Mouse (Mus musculus) common myeloid progenitor, adult 5-6 weeks (primary cell): ENCODE results near the gene Ncl. TPM values are rescaled to one million over a fixed set of nuclear protein-coding genes. Genes with fewer than 3 reads are reported as not detected.

Experiments
- ATAC-seq: replicated peaks from 2 replicates; pipeline ENCODE4 v1.8.0; 2016; ENCODE audit warnings: low read depth, mild to moderate bottlenecking, moderate TSS enrichment, inconsistent platforms; ENCODE audit not compliant: poor library complexity, severe bottlenecking
- total RNA-seq: library from RNA; stranded (forward); fragments of 200-1000, 187-1606 nt; gene quantifications from 2 replicates; pipeline ENCODE4 v1.2.3, GENCODE M21; 2017

Ncl gene
- total RNA-seq, 1 experiment from 2014 or later = 1,055 TPM

- ATAC-seq = no peak
Observed at GRCm38 (mm10) chr1:86336330-86336729, 22.9 kb downstream of the Ncl start.

DNA sequence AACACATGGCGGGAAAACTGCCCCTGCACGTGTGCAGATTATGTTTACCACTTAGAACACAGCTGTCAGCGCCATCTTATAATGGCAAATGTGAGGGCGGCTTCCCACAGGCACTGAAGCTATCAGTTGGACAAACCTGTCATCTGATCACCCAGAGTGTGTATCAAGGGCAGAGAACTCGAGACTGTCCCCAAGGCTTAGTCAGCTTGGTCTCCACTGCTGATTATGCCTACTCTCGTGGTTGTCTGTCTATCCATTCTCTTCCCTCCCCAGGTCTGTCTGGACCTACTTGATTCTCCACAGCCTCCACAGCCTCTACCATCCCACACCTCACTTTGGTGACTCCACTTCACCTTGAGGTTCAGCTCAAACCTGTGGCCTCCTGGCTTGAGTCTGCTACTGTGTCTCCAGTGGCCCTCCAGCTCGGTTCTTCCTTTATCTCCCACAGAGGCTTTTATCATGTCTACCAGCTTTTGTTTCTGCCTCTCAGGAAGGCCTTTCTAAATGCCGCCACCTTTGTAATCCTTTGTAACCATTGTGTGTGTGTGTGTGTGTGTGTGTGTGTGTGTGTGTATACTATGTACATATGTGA lies 38.3 kb downstream of the Ncl start:
- no peak for ATAC-seq

DNA sequence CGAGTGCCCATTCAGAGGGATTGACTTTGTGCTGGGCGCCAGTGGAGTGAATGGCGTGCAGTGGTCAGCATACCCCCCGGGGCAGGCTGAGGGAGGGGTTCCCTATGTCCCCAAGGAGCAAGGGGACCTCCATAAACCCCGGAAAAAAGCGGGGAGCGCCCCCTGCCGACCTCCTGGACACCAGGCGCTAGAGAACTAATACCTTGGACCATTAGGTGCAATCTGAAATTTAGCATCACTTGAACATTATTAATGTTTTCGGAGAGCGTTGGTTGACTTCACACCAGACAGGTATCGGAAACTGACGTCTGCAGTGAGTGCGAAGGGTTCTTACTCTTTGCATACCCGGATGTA lies 45.5 kb downstream of the Ncl start:
- 0 out of 2 replicates have a peak, but pooled peaks have one; percentile 45 for ATAC-seq

- ATAC-seq = no peak
Observed at GRCm38 (mm10) chr1:86313096-86313771, 46.0 kb downstream of the Ncl start.

DNA sequence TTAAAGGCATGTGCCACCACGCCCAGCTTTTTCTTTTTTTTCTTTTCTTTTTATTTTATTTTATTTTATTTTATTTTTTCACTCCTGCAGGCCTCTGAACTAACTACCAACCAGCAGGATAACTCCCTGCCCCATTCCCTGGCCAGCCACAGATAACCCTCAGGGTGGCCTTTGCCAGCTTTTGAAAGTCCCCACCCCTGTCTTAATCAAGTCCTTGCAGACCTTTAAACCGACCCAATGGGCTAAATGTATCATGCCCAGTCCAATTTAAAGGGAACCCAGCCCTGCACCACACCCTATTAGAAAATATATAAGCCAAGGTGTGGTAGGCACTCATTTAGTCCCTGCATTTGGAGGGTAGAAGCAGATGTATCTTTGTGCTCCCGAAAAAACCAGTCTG lies 46.9 kb downstream of the Ncl start:
- ATAC-seq = peak; percentile 50

DNA sequence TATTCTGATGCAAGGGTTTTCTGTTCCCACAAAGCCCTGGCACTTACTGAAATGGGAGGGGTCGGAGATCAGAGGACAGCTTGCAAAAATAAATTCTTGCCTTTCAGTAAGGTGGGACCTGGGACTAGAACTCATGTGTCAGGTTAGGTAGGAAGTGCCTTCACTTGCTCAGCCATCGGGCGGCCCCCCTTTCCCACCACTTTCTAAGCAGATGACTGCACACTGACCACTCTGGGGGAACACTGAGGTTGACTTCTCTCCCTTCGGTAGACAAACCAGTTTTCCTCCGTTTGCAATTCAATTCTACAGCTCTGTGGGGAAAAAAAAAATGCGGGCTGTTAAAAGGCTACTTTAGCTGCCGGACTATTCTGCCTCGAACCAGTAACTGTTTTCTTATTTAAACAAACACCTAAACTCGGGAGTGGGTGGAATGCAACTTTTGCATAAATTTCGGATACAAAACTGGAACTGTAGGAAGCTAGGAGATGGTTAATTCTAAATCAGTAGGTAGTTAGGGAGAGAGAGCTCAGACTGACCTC lies 47.7 kb downstream of the Ncl start:
- no peak for ATAC-seq

DNA sequence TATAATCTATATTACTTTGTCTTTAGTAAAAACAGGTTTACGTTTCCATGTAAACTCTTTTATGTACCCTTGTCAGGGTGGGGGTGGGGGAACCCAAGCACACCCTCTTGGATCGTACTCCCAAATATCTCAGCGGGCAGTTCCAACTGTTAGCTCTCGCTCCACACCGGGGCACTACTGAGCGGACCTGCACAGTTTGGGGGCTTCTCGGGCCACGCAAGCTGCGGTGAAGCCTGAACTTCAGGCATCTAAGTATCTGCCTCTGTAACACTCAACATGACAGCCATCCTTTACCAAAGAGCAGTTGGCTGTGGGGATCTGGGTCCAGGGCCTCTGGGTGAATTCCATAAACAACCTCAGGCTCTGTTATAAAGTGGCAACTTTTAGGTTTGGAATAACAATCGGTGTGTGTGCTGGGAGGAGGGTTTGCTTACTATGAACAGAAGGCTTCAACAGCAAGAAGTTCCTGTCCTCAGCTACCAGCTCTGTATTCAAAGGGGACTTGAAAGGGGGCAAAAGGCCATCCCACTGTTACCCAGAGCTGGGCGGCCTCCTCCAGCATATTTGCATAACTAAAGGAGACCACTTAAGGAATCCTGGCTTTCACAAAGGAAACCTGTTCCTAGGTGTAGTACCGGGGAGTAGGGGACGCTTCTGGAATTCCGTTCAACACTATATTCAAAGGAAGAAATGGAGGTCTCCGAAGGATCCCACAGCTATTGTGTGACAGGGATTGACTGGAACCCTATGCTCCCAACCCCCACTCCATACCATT lies 48.5 kb downstream of the Ncl start:
- no peak for ATAC-seq

DNA sequence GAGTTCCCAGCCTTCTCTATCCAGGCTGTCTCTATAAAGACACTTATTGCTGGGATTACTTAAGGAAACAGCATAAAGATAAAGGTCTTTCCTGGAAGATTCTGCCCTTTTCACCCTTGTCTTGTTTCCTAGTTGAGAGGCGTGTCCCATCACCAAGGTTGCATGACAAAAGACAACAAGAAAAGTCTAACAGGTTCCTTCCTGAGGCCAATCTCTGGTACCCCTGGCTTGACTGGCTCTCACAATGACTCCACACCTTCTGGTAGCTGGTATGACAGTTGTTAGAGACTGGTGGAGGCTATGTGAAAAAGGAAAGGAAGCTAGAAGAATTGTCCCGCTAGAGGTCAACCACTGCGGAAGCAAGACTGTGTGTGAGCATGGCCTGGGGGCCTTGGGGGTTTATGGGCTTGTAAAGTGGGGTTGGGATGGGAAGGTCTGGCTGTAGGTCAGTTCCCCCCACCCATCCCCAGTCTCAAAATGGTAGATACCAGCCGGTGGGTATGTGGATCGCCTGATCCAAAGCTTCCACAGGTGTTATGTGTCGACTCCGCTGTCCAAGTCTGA lies 49.8 kb downstream of the Ncl start:
- no peak for ATAC-seq

- no peak for ATAC-seq
Observed at GRCm38 (mm10) chr1:86307871-86308641, 51.1 kb downstream of the Ncl start.

DNA sequence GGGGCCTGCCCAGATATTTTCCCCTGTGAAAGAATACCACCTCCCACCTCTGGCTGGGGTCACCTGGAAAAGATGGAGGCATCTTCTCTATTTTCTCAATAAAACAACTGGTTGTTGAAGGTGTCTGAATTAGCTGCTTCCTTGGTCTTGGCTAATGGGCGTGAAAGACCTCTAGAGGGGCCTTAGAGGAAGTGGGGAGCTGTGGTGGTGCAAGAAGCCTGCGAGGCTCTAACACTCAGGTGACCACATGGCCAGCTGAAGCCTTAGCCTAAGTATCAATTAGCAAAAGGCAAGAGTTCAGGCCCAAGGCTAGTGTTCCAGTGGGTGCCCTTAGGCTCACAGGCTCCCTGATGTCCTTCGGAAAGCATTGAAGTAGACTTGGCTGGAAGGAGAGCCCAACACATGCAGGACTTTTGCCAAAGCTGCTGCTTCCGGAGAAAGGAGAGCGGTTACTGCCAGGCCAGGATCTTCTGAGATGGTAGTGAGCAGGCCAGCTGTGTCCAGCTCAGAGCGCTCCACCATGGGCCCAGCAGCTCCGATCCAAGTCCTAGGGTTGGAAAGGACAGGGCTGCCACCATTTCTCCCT lies 51.9 kb downstream of the Ncl start:
- ATAC-seq = peak; percentile 36; the same call in 1 of the 2 replicates

- ATAC-seq = no peak
Observed at GRCm38 (mm10) chr1:86306686-86307085, 52.5 kb downstream of the Ncl start.

GRCm38 (mm10) chr1:86303873-86304250 lies 55.3 kb downstream of the Ncl start:
- ATAC-seq = no peak

DNA sequence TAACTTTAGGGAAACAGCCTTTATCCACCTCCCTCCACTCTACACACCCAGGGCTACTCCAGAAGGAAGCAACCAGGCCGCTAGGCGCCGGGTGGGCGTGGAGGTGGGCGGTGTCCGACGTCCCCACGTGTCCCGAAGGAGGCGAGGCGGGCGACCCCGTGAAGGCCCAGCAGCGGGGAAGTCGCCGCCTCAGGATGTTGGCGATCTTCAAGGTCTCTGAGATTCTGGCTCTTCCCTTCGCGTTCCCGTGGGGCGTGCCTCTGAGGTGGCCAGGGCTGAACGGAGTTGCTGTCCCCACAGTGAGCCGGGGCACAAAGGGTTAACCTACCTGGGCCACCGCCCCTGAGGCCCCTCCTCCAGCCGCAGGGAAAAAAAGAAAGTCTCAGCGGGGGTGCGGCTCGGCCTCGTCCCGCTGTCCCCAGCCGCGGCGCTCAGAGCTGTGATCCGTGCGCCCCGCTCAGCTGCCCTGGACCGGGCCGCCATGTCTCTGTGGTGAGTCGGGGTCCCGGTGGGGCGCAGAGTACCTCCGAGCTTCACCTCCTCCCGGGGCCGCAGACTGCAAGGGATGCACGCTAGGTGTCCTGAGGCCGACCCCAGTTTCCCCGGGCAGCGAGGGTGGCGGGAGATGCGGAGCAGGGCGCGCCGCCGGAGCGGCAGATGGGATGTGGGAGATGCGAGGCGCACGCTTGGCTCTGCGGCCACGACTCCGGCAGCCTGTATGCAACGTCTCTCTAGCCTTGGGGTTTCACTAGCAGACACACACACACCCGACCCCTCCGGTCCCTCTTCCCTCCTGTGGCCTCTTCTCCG lies 55.9 kb downstream of the Ncl start:
- peak; percentile 79 for ATAC-seq

GRCm38 (mm10) chr1:86302532-86302931 lies 56.7 kb downstream of the Ncl start, which contains the start of gene B3gnt7:
TSS of gene B3gnt7 (plus strand) at chr1:86302832.
- no peak for ATAC-seq

DNA sequence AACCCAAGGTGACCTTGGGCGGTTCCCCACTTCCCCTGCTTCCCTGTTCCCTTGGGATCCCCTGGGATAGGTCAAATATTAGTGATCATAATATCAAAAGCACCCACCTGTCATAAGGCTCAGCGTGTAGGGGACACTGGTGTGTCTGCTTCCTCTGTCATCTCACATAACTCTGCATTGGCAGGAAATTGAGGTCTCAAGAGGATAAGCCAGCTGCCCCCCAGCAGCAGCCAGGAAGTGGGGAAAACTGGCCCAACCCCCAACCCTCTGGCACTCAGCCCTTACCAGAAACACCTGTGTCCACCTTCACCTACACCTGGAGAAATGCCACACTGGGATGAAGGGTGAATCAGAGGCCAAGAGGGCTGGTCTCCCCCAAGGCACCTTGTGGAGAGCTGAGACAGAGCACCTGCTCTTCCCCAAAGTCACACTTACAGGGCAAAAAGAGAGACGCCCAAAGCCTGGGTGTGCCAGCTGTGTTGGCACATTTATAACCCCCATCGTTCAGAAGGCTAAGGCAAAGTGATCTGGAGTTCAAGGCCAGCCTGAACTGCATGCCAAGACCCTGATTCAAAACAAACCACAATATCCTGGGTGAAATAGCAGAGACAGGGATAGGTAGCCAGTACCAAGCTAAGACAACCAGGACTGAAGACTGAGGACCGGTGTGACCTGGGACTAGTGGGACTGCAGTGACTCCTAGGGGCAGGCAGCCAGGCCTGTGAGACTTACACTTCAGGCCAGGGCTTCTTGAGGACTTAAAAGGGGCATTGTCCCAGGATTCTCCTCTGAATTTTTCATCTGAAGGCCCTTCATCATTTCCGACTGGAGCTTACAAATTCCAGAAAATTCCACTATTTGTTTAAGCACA lies 57.7 kb downstream of the Ncl start:
- peak; percentile 47 for ATAC-seq

- ATAC-seq = peak; percentile 12; the same call in 1 of the 2 replicates
Observed at GRCm38 (mm10) chr1:86300731-86301130, 58.5 kb downstream of the Ncl start.

- no peak for ATAC-seq
Observed at GRCm38 (mm10) chr1:86300093-86300492, 59.1 kb downstream of the Ncl start.
